Mouse (Mus musculus) limb, embryonic 14.5 days (tissue): ENCODE data around the gene Elk4. TPM values are rescaled to one million over a fixed set of nuclear protein-coding genes. Genes with fewer than 3 reads are reported as not detected.

Experiments
- ATAC-seq: fragments of 200-750 bp; cut with Nextera tagmentation; 2 replicates; pipeline ENCODE4 v1.8.0; 2017; ENCODE audit warnings: low read depth, moderate number of reproducible peaks, moderate TSS enrichment; ENCODE audit not compliant: low FRiP score
- DNase-seq: peaks from one replicate; pipeline ENCODE4 v3.0.0-alpha.2; 2015; ENCODE audit warnings: low spot score
- H3K27ac ChIP-seq: fragments of 300-500 bp; sonication (generic); replicated peaks from 2 replicates; pipeline ENCODE4 v1.5.1; 2014; ENCODE audit warnings: low read depth, mild to moderate bottlenecking, low read length, moderate library complexity, mixed read lengths
- H3K27me3 ChIP-seq: fragments of 300-500 bp; sonication (generic); 2 replicates; pipeline ENCODE4 v1.6.1; 2014; ENCODE audit warnings: low read length, mixed read lengths; ENCODE audit not compliant: control insufficient read depth, insufficient read depth
- H3K36me3 ChIP-seq: fragments of 300-500 bp; sonication (generic); 2 replicates; pipeline ENCODE4 v1.6.1; 2014; ENCODE audit warnings: mild to moderate bottlenecking, low read length, moderate library complexity, mixed read lengths; ENCODE audit not compliant: control insufficient read depth, insufficient read depth
- H3K4me1 ChIP-seq: fragments of 300-500 bp; sonication (generic); 2 replicates; pipeline ENCODE4 v1.6.1; 2014; ENCODE audit warnings: antibody characterized with exemption, low read length, mixed read lengths; ENCODE audit not compliant: control insufficient read depth, insufficient read depth
- H3K4me2 ChIP-seq: fragments of 300-500 bp; sonication (generic); replicated peaks from 2 replicates; pipeline ENCODE4 v1.6.1; 2014; ENCODE audit warnings: low read depth, mild to moderate bottlenecking, low read length, moderate library complexity; ENCODE audit not compliant: severe bottlenecking
- H3K4me3 ChIP-seq: fragments of 300-500 bp; sonication (generic); replicated peaks from 2 replicates; pipeline ENCODE4 v1.5.1; 2014; ENCODE audit warnings: low read length
- H3K9ac ChIP-seq: fragments of 300-500 bp; sonication (generic); 2 replicates; pipeline ENCODE4 v1.6.1; 2014; ENCODE audit warnings: mild to moderate bottlenecking, low read depth, low read length, moderate library complexity; ENCODE audit not compliant: severe bottlenecking
- H3K9me3 ChIP-seq: fragments of 300-500 bp; sonication (generic); 2 replicates; pipeline ENCODE4 v1.6.1; 2016; ENCODE audit warnings: low read length; ENCODE audit not compliant: control insufficient read depth
- POLR2A ChIP-seq: fragments of 200-500 bp; IDR thresholded peaks from 2 replicates; pipeline ENCODE4 v1.8.0; 2012; ENCODE audit warnings: inconsistent platforms, mild to moderate bottlenecking, moderate library complexity, borderline replicate concordance; ENCODE audit not compliant: insufficient read depth, insufficient read length; ENCODE audit errors: extremely low read depth
- WGBS: fragments of 180-500 bp; shearing (Covaris S2); extraction: QIAGEN DNeasy Blood & Tissue Kit; methylation state at CpG from one replicate; pipeline ENCODE4 v1.1.7; 2014; 5-methylcytosine and 5-hydroxymethylcytosine counted together
- polyA plus RNA-seq, 2 experiments: library from polyadenylated mRNA; depleted of rRNA in 1 of 2; stranded (reverse) in 1 of 2; unstranded in 1 of 2; fragments of >200 nt; fragmentation: Nextera tagmentation in 1 of 2; extraction: Ambion mirVana in 1 of 2; gene quantifications; 2 replicates each; pipeline versions ENCODE4 v1.2.1 to v1.2.3; 2012 to 2014

The Elk4 gene
- polyA plus RNA-seq, 2 experiments, result 30.0 to 36.6 TPM

GRCm38 (mm10) chr1:132067261-132068255, 60.2 kb downstream of the Elk4 start, which contains the start of gene Mfsd4a:
Gene Mfsd4a, minus strand, starts transcription at chr1:132068062.
- peak within 1 kb of the TSS; percentile 94 for H3K4me2 ChIP-seq
- peak; percentile 85 for ATAC-seq
- WGBS, result 4% methylated on average over 50 of the region's 80 CpGs
- H3K27me3 ChIP-seq, result peaks cover 33% of the 10 kb centered on the region
- H3K4me1 ChIP-seq, result peaks cover 12% of the 10 kb centered on the region
- H3K9me3 ChIP-seq, result no peaks in the 10 kb centered on the region
- H3K9ac ChIP-seq, result peak within 1 kb of the TSS; percentile 51
- no peaks in the 10 kb centered on the region for H3K36me3 ChIP-seq
- DNase-seq, result peak; percentile 4
- H3K4me3 ChIP-seq, result peak within 1 kb of the TSS; percentile 51
- H3K27ac ChIP-seq, result no peak within 1 kb of the TSS
- TF ChIP-seq POLR2A, result no peak

GRCm38 (mm10) chr1:132069436-132069835, 62.0 kb downstream of the Elk4 start:
- WGBS, result 86% methylated on average over 8 of the region's 8 CpGs
- H3K9ac ChIP-seq, result no peak overlapping the region
- TF ChIP-seq POLR2A, result no peak
- no peak overlapping the region for H3K4me2 ChIP-seq
- no peak overlapping the region for H3K27ac ChIP-seq
- H3K9me3 ChIP-seq, result no peaks in the 10 kb centered on the region
- DNase-seq (no peak), ATAC-seq (no peak)
- H3K27me3 ChIP-seq, result peaks cover 33% of the 10 kb centered on the region
- peaks cover 12% of the 10 kb centered on the region for H3K4me1 ChIP-seq
- no peak overlapping the region for H3K4me3 ChIP-seq
- no peaks in the 10 kb centered on the region for H3K36me3 ChIP-seq

DNA sequence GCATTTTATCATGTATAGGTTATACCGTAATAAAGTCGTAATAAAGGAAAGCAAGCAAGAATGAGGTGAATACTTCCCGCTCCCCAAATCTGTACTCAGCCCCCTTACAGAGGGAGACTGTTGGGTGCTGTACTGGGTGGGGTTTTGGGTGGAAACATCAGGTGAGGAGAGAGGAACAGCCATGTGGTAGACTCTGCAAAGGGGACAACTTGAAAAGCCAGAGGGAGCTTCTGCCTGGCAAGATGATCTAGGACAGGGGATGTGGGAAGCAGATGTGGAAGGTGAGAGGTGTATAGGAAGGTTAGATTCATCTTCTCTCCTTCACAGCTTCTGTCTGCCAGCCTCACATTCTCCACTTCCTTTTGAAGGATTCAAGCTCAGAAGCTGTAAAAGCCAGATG, 63.3 kb downstream of the Elk4 start:
- Histone ChIP-seq H3K4me1 (peaks cover 12% of the 10 kb centered on the region), H3K36me3 (no peaks in the 10 kb centered on the region), H3K27me3 (peaks cover 33% of the 10 kb centered on the region), H3K4me2 (0 out of 2 replicates have a peak overlapping the region, but pooled peaks have one; percentile 1), H3K9ac (no peak overlapping the region), H3K9me3 (no peaks in the 10 kb centered on the region), H3K4me3 (no peak overlapping the region), H3K27ac (no peak overlapping the region)
- ATAC-seq, result no peak
- no peak for DNase-seq
- 25% methylated on average over 3 of the region's 3 CpGs for WGBS
- no peak for TF ChIP-seq POLR2A

DNA sequence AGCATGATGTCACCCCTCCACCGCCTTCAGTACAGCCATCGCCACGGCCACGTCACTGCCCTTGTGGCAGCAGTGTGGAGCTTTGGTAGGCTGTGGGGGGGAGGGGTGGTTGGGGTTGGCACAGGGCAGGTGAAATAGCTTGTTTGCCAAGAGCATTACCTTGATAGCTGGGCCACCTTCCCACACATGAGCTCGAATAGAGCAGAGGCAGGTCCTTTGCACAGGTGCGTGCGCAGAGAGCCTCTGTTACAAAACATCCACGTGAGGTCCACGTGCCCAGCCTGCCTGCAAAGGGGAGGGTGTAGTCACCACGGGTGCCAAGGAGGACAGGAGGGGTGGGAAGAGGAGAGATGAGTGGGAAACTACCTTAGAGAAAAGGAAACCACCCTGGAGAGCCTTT, 68.2 kb downstream of the Elk4 start:
- H3K27me3 ChIP-seq, result no peaks in the 10 kb centered on the region
- H3K36me3 ChIP-seq, result no peaks in the 10 kb centered on the region
- no peak for TF ChIP-seq POLR2A
- no peak overlapping the region for H3K4me3 ChIP-seq
- H3K4me1 ChIP-seq, result peaks cover 7% of the 10 kb centered on the region; the same call in 1 of the 2 replicates
- ATAC-seq (no peak), DNase-seq (no peak)
- no peak overlapping the region for H3K9ac ChIP-seq
- H3K9me3 ChIP-seq, result no peaks in the 10 kb centered on the region
- no peak overlapping the region for H3K4me2 ChIP-seq
- 87% methylated on average over 10 of the region's 10 CpGs for WGBS
- no peak overlapping the region for H3K27ac ChIP-seq

- no peak overlapping the region for H3K9ac ChIP-seq
- H3K4me1 ChIP-seq, result no peaks in the 10 kb centered on the region
- TF ChIP-seq POLR2A, result no peak
- WGBS, result 88% methylated on average over 2 of the region's 2 CpGs
- H3K9me3 ChIP-seq, result no peaks in the 10 kb centered on the region
- no peak overlapping the region for H3K4me3 ChIP-seq
- no peaks in the 10 kb centered on the region for H3K36me3 ChIP-seq
- H3K27me3 ChIP-seq, result no peaks in the 10 kb centered on the region
- no peak overlapping the region for H3K27ac ChIP-seq
- ATAC-seq (no peak), DNase-seq (no peak)
- H3K4me2 ChIP-seq, result no peak overlapping the region
Observed at GRCm38 (mm10) chr1:132078413-132078812, 71.0 kb downstream of the Elk4 start.

Other genes with a start within 250 kb of the Elk4 start
- 0.42 and 0.53 TPM in 2 replicates for gene Pm20d1, start 210.2 kb upstream of the Elk4 start, polyA plus RNA-seq (2012; rRNA removed)
- 0.29 and 0.90 TPM in 2 replicates for gene Pm20d1, start 210.2 kb upstream of the Elk4 start, polyA plus RNA-seq (2014; fragmentation: Nextera tagmentation; extraction: Ambion mirVana)
- gene Slc41a1, start 180.1 kb upstream of the Elk4 start, polyA plus RNA-seq (2012; rRNA removed), result 27.0 and 43.4 TPM in 2 replicates
- gene Slc41a1, start 180.1 kb upstream of the Elk4 start, polyA plus RNA-seq (2014; fragmentation: Nextera tagmentation; extraction: Ambion mirVana), result 13.3 and 15.3 TPM in 2 replicates
- 22.8 and 25.4 TPM in 2 replicates for gene Rab29, start 140.4 kb upstream of the Elk4 start, polyA plus RNA-seq (2012; rRNA removed)
- 25.2 and 27.7 TPM in 2 replicates for gene Rab29, start 140.4 kb upstream of the Elk4 start, polyA plus RNA-seq (2014; fragmentation: Nextera tagmentation; extraction: Ambion mirVana)
- gene Nucks1, start 97.1 kb upstream of the Elk4 start, polyA plus RNA-seq (2012; rRNA removed), result 68.0 and 68.4 TPM in 2 replicates
- gene Nucks1, start 97.1 kb upstream of the Elk4 start, polyA plus RNA-seq (2014; fragmentation: Nextera tagmentation; extraction: Ambion mirVana), result 52.0 and 53.9 TPM in 2 replicates
- gene Slc45a3, start 44.6 kb upstream of the Elk4 start, polyA plus RNA-seq (2012; rRNA removed), result 9.9 and 13.1 TPM in 2 replicates
- 10.5 and 11.1 TPM in 2 replicates for gene Slc45a3, start 44.6 kb upstream of the Elk4 start, polyA plus RNA-seq (2014; fragmentation: Nextera tagmentation; extraction: Ambion mirVana)
- 1.1 and 1.3 TPM in 2 replicates for gene Mfsd4a, start 60.5 kb downstream of the Elk4 start, polyA plus RNA-seq (2012; rRNA removed)
- gene Mfsd4a, start 60.5 kb downstream of the Elk4 start, polyA plus RNA-seq (2014; fragmentation: Nextera tagmentation; extraction: Ambion mirVana), result 12.3 and 15.3 TPM in 2 replicates
- 8.5 and 9.2 TPM in 2 replicates for gene Cdk18, start 132.1 kb downstream of the Elk4 start, polyA plus RNA-seq (2012; rRNA removed)
- gene Cdk18, start 132.1 kb downstream of the Elk4 start, polyA plus RNA-seq (2014; fragmentation: Nextera tagmentation; extraction: Ambion mirVana), result 2.5 and 3.7 TPM in 2 replicates
- 0.94 and 1.3 TPM in 2 replicates for gene Lemd1, start 183.8 kb downstream of the Elk4 start, polyA plus RNA-seq (2012; rRNA removed)
- 0.72 and 0.91 TPM in 2 replicates for gene Lemd1, start 183.8 kb downstream of the Elk4 start, polyA plus RNA-seq (2014; fragmentation: Nextera tagmentation; extraction: Ambion mirVana)
- 0.80 and 0.81 TPM in 2 replicates for gene AC124108.1, start 183.8 kb downstream of the Elk4 start, polyA plus RNA-seq (2012; rRNA removed)
- 0.14 and 0.17 TPM in 2 replicates for gene AC124108.1, start 183.8 kb downstream of the Elk4 start, polyA plus RNA-seq (2014; fragmentation: Nextera tagmentation; extraction: Ambion mirVana)
- not detected in 2 replicates for gene Gm10188, start 222.2 kb downstream of the Elk4 start, polyA plus RNA-seq (2012; rRNA removed)
- gene Gm10188, start 222.2 kb downstream of the Elk4 start, polyA plus RNA-seq (2014; fragmentation: Nextera tagmentation; extraction: Ambion mirVana), result not detected in 2 replicates